Mouse (Mus musculus) liver, embryonic 12.5 days (tissue): ENCODE measurements around the gene Tpcn1. TPM values are rescaled to one million over a fixed set of nuclear protein-coding genes. Genes with fewer than 3 reads are reported as not detected.

ENCODE experiments used
- ATAC-seq: fragments of 200-750 bp; cut with Nextera tagmentation; 2 replicates; pipeline ENCODE4 v1.8.0; 2017; ENCODE audit warnings: moderate number of reproducible peaks, mild to moderate bottlenecking, moderate library complexity
- H3K27ac ChIP-seq: fragments of 300-500 bp; sonication (generic); 2 replicates; pipeline ENCODE4 v1.5.1; 2016; ENCODE audit warnings: mild to moderate bottlenecking
- H3K27me3 ChIP-seq: fragments of 300-500 bp; sonication (generic); replicated peaks from 2 replicates; pipeline ENCODE4 v1.6.1; 2016; ENCODE audit warnings: mild to moderate bottlenecking, moderate library complexity
- H3K36me3 ChIP-seq: fragments of 300-500 bp; sonication (generic); 2 replicates; pipeline ENCODE4 v1.6.1; 2016; ENCODE audit warnings: mild to moderate bottlenecking, moderate library complexity
- H3K4me1 ChIP-seq: fragments of 300-500 bp; sonication (generic); 2 replicates; pipeline ENCODE4 v1.6.1; 2016
- H3K4me2 ChIP-seq: fragments of 300-500 bp; sonication (generic); 2 replicates; pipeline ENCODE4 v1.6.1; 2016; ENCODE audit warnings: mild to moderate bottlenecking, moderate library complexity
- H3K4me3 ChIP-seq: fragments of 300-500 bp; sonication (generic); 2 replicates; pipeline ENCODE4 v1.5.1; 2016; ENCODE audit warnings: mild to moderate bottlenecking, moderate library complexity
- H3K9ac ChIP-seq: fragments of 300-500 bp; sonication (generic); 2 replicates; pipeline ENCODE4 v1.6.1; 2016; ENCODE audit warnings: mild to moderate bottlenecking, moderate library complexity
- H3K9me3 ChIP-seq: fragments of 300-500 bp; sonication (generic); replicated peaks from 2 replicates; pipeline ENCODE4 v1.6.1; 2016; ENCODE audit warnings: mild to moderate bottlenecking, moderate library complexity
- WGBS: fragments of 180-500 bp; shearing (Covaris S2); methylation state at CpG from one replicate; pipeline ENCODE4 v1.1.7; 2016; ENCODE audit not compliant: insufficient replicate concordance; 5-methylcytosine and 5-hydroxymethylcytosine counted together
- polyA plus RNA-seq: library from polyadenylated mRNA; unstranded; fragments of >200 nt; fragmentation: Nextera tagmentation; extraction: Ambion mirVana; gene quantifications from 2 replicates; pipeline ENCODE4 v1.2.1, GENCODE M21; 2016

Gene Tpcn1
- polyA plus RNA-seq, 1 experiment from 2014 or later = 24.8 TPM

- Histone ChIP-seq H3K27ac (no peak overlapping the region), H3K9me3 (no peaks in the 10 kb centered on the region), H3K4me3 (no peak overlapping the region), H3K4me1 (peaks cover 61% of the 10 kb centered on the region), H3K9ac (no peak overlapping the region), H3K4me2 (no peak overlapping the region), H3K27me3 (no peaks in the 10 kb centered on the region; the same call in 1 of the 2 replicates), H3K36me3 (peaks cover 6% of the 10 kb centered on the region)
- no peak for ATAC-seq
- 78% methylated on average over 7 of the region's 7 CpGs for WGBS
Measured at GRCm38 (mm10) chr5:120515451-120515850, 73.0 kb downstream of the Tpcn1 start.

DNA sequence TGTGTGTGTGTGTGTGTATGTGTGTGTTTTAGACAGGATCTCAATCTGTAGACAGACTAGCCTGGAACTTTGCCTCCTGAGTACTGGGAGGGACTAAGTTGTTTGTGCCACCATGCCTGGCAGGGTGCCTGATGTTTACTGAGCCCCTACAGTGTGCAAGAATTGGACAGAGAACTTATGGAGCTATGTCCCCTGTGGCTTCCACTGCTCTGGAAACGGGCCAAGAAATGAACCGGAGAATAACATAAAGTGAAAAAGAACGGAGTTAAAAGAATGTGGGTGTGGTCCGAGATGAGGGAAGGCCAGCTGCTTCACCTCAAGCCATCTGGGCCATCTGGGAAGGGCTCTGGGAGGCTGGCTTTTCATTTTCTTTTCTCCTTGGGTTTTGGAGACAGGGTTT lies 73.7 kb downstream of the Tpcn1 start:
- Histone ChIP-seq H3K9me3 (no peaks in the 10 kb centered on the region), H3K4me1 (peaks cover 63% of the 10 kb centered on the region), H3K4me3 (no peak overlapping the region), H3K27me3 (no peaks in the 10 kb centered on the region; the same call in 1 of the 2 replicates), H3K4me2 (no peak overlapping the region), H3K9ac (no peak overlapping the region), H3K27ac (no peak overlapping the region), H3K36me3 (no peaks in the 10 kb centered on the region)
- 62% methylated on average over 4 of the region's 4 CpGs for WGBS
- no peak for ATAC-seq

DNA sequence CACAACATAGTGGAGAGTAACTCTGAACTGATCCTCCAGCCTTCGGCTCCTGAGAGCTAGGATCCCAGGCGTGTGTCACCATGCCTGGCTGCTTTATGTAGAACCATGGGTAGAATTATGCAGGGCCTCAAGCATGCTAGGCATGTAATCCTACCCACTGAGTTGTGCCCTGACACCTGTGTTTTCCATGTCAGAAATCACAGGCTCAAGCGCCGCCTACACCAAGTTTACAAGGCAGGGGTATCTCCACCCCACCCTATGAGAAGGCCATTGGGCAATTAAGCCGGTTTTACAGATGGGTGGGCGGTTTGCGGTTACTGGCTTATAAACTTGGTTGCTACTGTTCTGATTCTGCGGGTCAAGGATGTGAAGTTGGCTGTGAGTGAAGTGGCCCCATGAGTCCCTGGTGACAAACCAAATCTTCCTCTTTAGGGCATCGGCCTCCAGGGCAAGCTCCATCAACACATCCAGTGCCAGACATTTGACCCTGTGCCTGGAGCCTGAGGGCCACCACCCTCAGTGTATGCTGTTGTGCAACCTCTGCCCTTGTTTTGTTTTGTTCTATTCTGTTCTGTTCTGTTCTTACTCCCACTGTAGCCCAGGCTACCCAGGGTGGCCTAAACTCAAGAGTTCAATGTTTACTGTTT lies 74.3 kb downstream of the Tpcn1 start:
- H3K9me3 ChIP-seq = no peaks in the 10 kb centered on the region
- WGBS = 83% methylated on average over 9 of the region's 9 CpGs
- H3K9ac ChIP-seq = no peak overlapping the region
- ATAC-seq = no peak
- no peak overlapping the region for H3K27ac ChIP-seq
- H3K4me1 ChIP-seq = peaks cover 63% of the 10 kb centered on the region
- H3K36me3 ChIP-seq = no peaks in the 10 kb centered on the region
- H3K4me2 ChIP-seq = no peak overlapping the region
- no peak overlapping the region for H3K4me3 ChIP-seq
- no peaks in the 10 kb centered on the region; the same call in 1 of the 2 replicates for H3K27me3 ChIP-seq

DNA sequence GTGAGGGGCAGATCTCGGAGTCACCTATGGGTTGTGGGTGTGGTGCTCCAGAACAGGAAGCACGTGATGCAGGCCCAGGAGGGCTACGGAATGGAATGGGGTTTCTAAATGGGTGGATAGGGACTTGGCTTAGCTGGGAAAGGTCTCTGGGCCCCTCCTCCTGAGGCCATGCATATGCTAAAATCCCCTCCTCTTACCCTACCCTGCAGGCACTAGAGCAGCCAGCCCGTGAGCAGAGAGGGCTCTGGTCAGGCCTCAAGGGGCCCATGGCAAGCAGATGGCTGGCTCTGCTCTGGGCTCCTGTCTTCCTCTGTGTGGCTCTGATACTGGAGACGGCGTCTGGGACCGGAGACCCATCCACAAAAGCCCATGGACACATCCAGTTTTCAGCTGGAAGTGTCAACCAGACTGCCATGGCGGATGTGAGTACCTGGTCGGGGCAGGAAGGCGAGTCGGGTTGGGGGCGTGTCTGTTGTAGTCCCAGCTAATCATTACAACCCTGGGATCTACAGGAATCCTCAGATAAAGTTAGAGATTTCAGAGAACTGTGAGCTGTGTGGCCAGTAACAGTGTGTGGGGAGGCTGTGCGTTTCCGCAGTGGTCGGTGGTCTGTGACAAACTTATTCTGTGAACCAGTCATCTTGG lies 75.4 kb downstream of the Tpcn1 start:
- Histone ChIP-seq H3K4me2 (peak overlapping the region; percentile 18; the same call in 1 of the 2 replicates), H3K27me3 (no peaks in the 10 kb centered on the region; the same call in 1 of the 2 replicates), H3K4me1 (peaks cover 63% of the 10 kb centered on the region), H3K9ac (no peak overlapping the region), H3K4me3 (no peak overlapping the region), H3K9me3 (no peaks in the 10 kb centered on the region), H3K27ac (no peak overlapping the region), H3K36me3 (no peaks in the 10 kb centered on the region)
- no peak for ATAC-seq
- WGBS = 58% methylated on average over 15 of the region's 15 CpGs

GRCm38 (mm10) chr5:120511643-120512220 lies 76.7 kb downstream of the Tpcn1 start:
- ATAC-seq = no peak
- Histone ChIP-seq H3K4me3 (peak overlapping the region; percentile 62), H3K4me2 (peak overlapping the region; percentile 84), H3K36me3 (no peaks in the 10 kb centered on the region), H3K27ac (peak overlapping the region; percentile 7; the same call in 1 of the 2 replicates), H3K9ac (peak overlapping the region; percentile 61), H3K27me3 (no peaks in the 10 kb centered on the region; the same call in 1 of the 2 replicates), H3K4me1 (peaks cover 57% of the 10 kb centered on the region), H3K9me3 (no peaks in the 10 kb centered on the region)
- WGBS = 8% methylated on average over 14 of the region's 14 CpGs

- peak; percentile 89 for ATAC-seq
- peak within 1 kb of the TSS; percentile 7; the same call in 1 of the 2 replicates for H3K27ac ChIP-seq
- peak within 1 kb of the TSS; percentile 62 for H3K4me3 ChIP-seq
- H3K9ac ChIP-seq = peak within 1 kb of the TSS; percentile 61
- peaks cover 51% of the 10 kb centered on the region for H3K4me1 ChIP-seq
- H3K4me2 ChIP-seq = peak within 1 kb of the TSS; percentile 84
- WGBS = under 1% methylated on average over 36 of the region's 36 CpGs
- no peaks in the 10 kb centered on the region for H3K9me3 ChIP-seq
- H3K27me3 ChIP-seq = no peaks in the 10 kb centered on the region; the same call in 1 of the 2 replicates
- H3K36me3 ChIP-seq = no peaks in the 10 kb centered on the region
Measured at GRCm38 (mm10) chr5:120510982-120511642, 77.4 kb downstream of the Tpcn1 start, which contains the start of gene Slc8b1. Slc8b1 (plus strand) TSS chr5:120511168.

DNA sequence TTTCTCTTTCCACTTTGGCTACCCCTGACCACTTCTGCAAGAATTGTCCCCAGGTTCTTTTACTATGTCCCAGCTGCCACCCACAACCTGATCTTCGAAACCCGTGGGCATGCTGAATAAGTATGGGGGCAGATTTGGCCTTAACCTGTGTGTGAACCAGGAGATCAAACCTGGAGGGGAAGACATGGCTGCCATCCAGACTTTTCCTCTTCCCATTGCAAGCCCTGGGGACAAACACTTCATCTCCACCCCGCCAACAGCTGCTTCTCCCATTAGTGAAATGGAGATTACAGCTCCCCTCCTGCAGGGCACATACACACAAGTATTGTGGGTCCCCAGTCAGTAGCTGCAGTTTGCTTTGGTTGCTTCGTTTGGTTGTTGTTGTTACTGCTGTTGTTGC lies 81.2 kb downstream of the Tpcn1 start:
- H3K4me1 ChIP-seq = peaks cover 42% of the 10 kb centered on the region
- no peak overlapping the region for H3K4me2 ChIP-seq
- H3K27me3 ChIP-seq = no peaks in the 10 kb centered on the region; the same call in 1 of the 2 replicates
- no peak overlapping the region for H3K9ac ChIP-seq
- no peaks in the 10 kb centered on the region for H3K9me3 ChIP-seq
- no peak overlapping the region for H3K27ac ChIP-seq
- ATAC-seq = no peak
- WGBS = 51% methylated on average over 4 of the region's 4 CpGs
- H3K4me3 ChIP-seq = no peak overlapping the region
- no peaks in the 10 kb centered on the region for H3K36me3 ChIP-seq

- WGBS = 67% methylated on average over 9 of the region's 9 CpGs
- ATAC-seq = no peak
- peaks cover 42% of the 10 kb centered on the region for H3K4me1 ChIP-seq
- no peak overlapping the region for H3K9ac ChIP-seq
- H3K4me3 ChIP-seq = no peak overlapping the region
- no peaks in the 10 kb centered on the region for H3K9me3 ChIP-seq
- no peaks in the 10 kb centered on the region for H3K27me3 ChIP-seq
- no peak overlapping the region for H3K27ac ChIP-seq
- no peaks in the 10 kb centered on the region for H3K36me3 ChIP-seq
- no peak overlapping the region for H3K4me2 ChIP-seq
Measured at GRCm38 (mm10) chr5:120506490-120506889, 82.0 kb downstream of the Tpcn1 start.

- Histone ChIP-seq H3K27me3 (no peaks in the 10 kb centered on the region), H3K36me3 (no peaks in the 10 kb centered on the region), H3K27ac (no peak overlapping the region), H3K9me3 (no peaks in the 10 kb centered on the region), H3K4me2 (peak overlapping the region; percentile 55), H3K9ac (peak overlapping the region; percentile 17; the same call in 1 of the 2 replicates), H3K4me1 (peaks cover 35% of the 10 kb centered on the region), H3K4me3 (no peak overlapping the region)
- ATAC-seq = no peak
- WGBS = 53% methylated on average over 9 of the region's 9 CpGs
Measured at GRCm38 (mm10) chr5:120505781-120506180, 82.7 kb downstream of the Tpcn1 start.

- Histone ChIP-seq H3K4me3 (peak overlapping the region; percentile 21; the same call in 1 of the 2 replicates), H3K36me3 (no peaks in the 10 kb centered on the region), H3K9ac (peak overlapping the region; percentile 17; the same call in 1 of the 2 replicates), H3K27me3 (no peaks in the 10 kb centered on the region), H3K4me2 (peak overlapping the region; percentile 55), H3K27ac (no peak overlapping the region), H3K4me1 (peaks cover 31% of the 10 kb centered on the region), H3K9me3 (no peaks in the 10 kb centered on the region)
- peak; percentile 57 for ATAC-seq
- WGBS = 19% methylated on average over 16 of the region's 16 CpGs
Measured at GRCm38 (mm10) chr5:120505368-120505767, 83.1 kb downstream of the Tpcn1 start.

GRCm38 (mm10) chr5:120503144-120503795 lies 85.2 kb downstream of the Tpcn1 start, which contains the start of gene Plbd2:
Plbd2 (minus strand) TSS chr5:120503625.
- Histone ChIP-seq H3K4me1 (peaks cover 29% of the 10 kb centered on the region), H3K27me3 (no peaks in the 10 kb centered on the region), H3K9ac (peak within 1 kb of the TSS; percentile 87), H3K9me3 (no peaks in the 10 kb centered on the region), H3K36me3 (peaks cover 7% of the 10 kb centered on the region), H3K4me3 (peak within 1 kb of the TSS; percentile 91), H3K27ac (peak within 1 kb of the TSS; percentile 38; the same call in 1 of the 2 replicates), H3K4me2 (peak within 1 kb of the TSS; percentile 98)
- peak; percentile 67 for ATAC-seq
- whole genome bisulfite sequencing = under 1% methylated on average over 55 of the region's 55 CpGs
